Mouse (Mus musculus) heart, embryonic 16.5 days (tissue): ENCODE data around the gene Khnyn. TPM values are rescaled to one million over a fixed set of nuclear protein-coding genes. Genes with fewer than 3 reads are reported as not detected.

ENCODE experiments used
- ATAC-seq: fragments of 200-750 bp; cut with Nextera tagmentation; replicated peaks from 2 replicates; pipeline ENCODE4 v1.8.0; 2017; ENCODE audit warnings: moderate number of reproducible peaks; ENCODE audit not compliant: insufficient read depth, low FRiP score; ENCODE audit errors: extremely low read depth
- H3K27ac ChIP-seq: fragments of 300-500 bp; sonication (generic); 2 replicates; pipeline ENCODE4 v1.5.1; 2014; ENCODE audit warnings: mild to moderate bottlenecking, low read length, control low read depth, moderate library complexity
- H3K27me3 ChIP-seq: fragments of 300-500 bp; sonication (generic); 2 replicates; pipeline ENCODE4 v1.6.1; 2014; ENCODE audit warnings: low read length, mixed read lengths; ENCODE audit not compliant: control insufficient read depth, insufficient read depth
- H3K36me3 ChIP-seq: fragments of 300-500 bp; sonication (generic); 2 replicates; pipeline ENCODE4 v1.6.1; 2014; ENCODE audit not compliant: control insufficient read depth, insufficient read depth
- H3K4me1 ChIP-seq: fragments of 300-500 bp; sonication (generic); 2 replicates; pipeline ENCODE4 v1.6.1; 2014; ENCODE audit warnings: low read length, mixed read lengths; ENCODE audit not compliant: control insufficient read depth, insufficient read depth
- H3K4me2 ChIP-seq: fragments of 300-500 bp; sonication (generic); 2 replicates; pipeline ENCODE4 v1.6.1; 2014; ENCODE audit warnings: low read depth, mild to moderate bottlenecking, control low read depth, low read length
- H3K4me3 ChIP-seq: fragments of 300-500 bp; sonication (generic); 2 replicates; pipeline ENCODE4 v1.5.1; 2014; ENCODE audit warnings: mild to moderate bottlenecking, control low read depth, low read length
- H3K9ac ChIP-seq: fragments of 300-500 bp; sonication (generic); 2 replicates; pipeline ENCODE4 v1.6.1; 2014; ENCODE audit warnings: low read length, control low read depth
- H3K9me3 ChIP-seq: fragments of 300-500 bp; sonication (generic); replicated peaks from 2 replicates; pipeline ENCODE4 v1.6.1; 2016; ENCODE audit warnings: low read length; ENCODE audit not compliant: control insufficient read depth
- WGBS: fragments of 180-500 bp; shearing (Covaris S2); extraction: QIAGEN DNeasy Blood & Tissue Kit; methylation state at CpG from one replicate; pipeline ENCODE4 v1.1.7; 2014; 5-methylcytosine and 5-hydroxymethylcytosine counted together
- polyA plus RNA-seq: library from polyadenylated mRNA; unstranded; fragments of >200 nt; fragmentation: Nextera tagmentation; extraction: Ambion mirVana; gene quantifications from 2 replicates; pipeline ENCODE4 v1.2.1, GENCODE M21; 2015

Gene Khnyn
- polyA plus RNA-seq, 1 experiment from 2014 or later: 9.8 TPM

DNA sequence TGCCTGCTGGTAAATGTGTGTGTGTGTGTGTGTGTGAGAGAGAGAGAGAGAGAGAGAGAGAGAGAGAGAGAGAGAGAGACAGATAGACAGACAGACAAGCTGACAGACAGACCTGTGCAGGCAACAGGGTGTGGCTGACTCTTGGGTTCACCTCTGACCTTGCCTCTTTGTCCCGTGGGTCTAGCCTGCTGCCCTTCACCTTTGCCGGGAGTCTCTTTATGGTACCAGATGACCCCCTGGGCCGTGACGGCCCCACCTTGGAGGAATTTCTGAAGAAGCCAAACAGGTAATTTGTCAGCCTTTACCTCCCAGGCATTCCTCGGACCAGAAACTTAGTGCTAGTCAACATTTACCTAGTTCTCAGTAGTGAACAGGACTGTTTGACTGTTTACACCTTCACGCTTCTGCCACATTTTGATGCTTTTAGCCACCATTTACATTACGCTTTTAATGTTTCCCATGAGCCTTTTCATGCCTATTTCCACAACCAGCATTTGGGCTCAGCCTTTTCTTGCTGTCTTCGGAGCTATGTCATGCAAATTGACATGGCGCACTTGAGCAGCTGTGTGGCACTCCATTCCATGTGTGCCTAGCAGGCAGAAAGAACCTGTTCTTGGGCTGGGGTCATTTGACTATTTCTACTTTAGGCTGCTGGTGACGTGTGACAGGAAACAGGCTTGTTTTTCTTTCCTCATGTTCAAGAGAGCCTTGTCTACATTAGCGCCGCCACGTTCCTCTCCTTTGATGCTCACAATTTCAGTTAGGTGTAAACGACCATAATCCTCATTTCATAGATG lies 16.3 kb upstream of the Khnyn start:
- Histone ChIP-seq H3K4me1 (peaks cover 10% of the 10 kb centered on the region), H3K4me3 (no peak overlapping the region), H3K9ac (no peak overlapping the region), H3K27ac (no peak overlapping the region), H3K4me2 (no peak overlapping the region), H3K9me3 (no peaks in the 10 kb centered on the region), H3K36me3 (peaks cover 69% of the 10 kb centered on the region), H3K27me3 (no peaks in the 10 kb centered on the region)
- no peak for ATAC-seq
- WGBS: 80% methylated on average over 14 of the region's 14 CpGs

GRCm38 (mm10) chr14:55869538-55869937 lies 15.2 kb upstream of the Khnyn start:
- H3K27ac ChIP-seq: no peak overlapping the region
- ATAC-seq: no peak
- H3K9me3 ChIP-seq: no peaks in the 10 kb centered on the region
- WGBS: 94% methylated on average over 6 of the region's 6 CpGs
- H3K9ac ChIP-seq: no peak overlapping the region
- peaks cover 63% of the 10 kb centered on the region for H3K36me3 ChIP-seq
- H3K4me3 ChIP-seq: no peak overlapping the region
- H3K27me3 ChIP-seq: no peaks in the 10 kb centered on the region
- H3K4me1 ChIP-seq: peaks cover 12% of the 10 kb centered on the region
- H3K4me2 ChIP-seq: no peak overlapping the region

GRCm38 (mm10) chr14:55872039-55872438 lies 12.7 kb upstream of the Khnyn start:
- no peak overlapping the region for H3K4me3 ChIP-seq
- WGBS: 86% methylated on average over 12 of the region's 12 CpGs
- no peak overlapping the region for H3K9ac ChIP-seq
- no peak overlapping the region for H3K4me2 ChIP-seq
- peaks cover 12% of the 10 kb centered on the region for H3K4me1 ChIP-seq
- no peak for ATAC-seq
- H3K36me3 ChIP-seq: peaks cover 46% of the 10 kb centered on the region
- H3K27ac ChIP-seq: no peak overlapping the region
- no peaks in the 10 kb centered on the region for H3K9me3 ChIP-seq
- H3K27me3 ChIP-seq: no peaks in the 10 kb centered on the region

GRCm38 (mm10) chr14:55872551-55872950 lies 12.2 kb upstream of the Khnyn start:
- no peak for ATAC-seq
- WGBS: 82% methylated on average over 17 of the region's 17 CpGs
- Histone ChIP-seq H3K4me3 (no peak overlapping the region), H3K4me1 (peaks cover 14% of the 10 kb centered on the region), H3K27ac (no peak overlapping the region), H3K4me2 (no peak overlapping the region), H3K36me3 (peaks cover 45% of the 10 kb centered on the region), H3K27me3 (no peaks in the 10 kb centered on the region), H3K9me3 (no peaks in the 10 kb centered on the region), H3K9ac (no peak overlapping the region)

- Histone ChIP-seq H3K27ac (no peak overlapping the region), H3K36me3 (peaks cover 39% of the 10 kb centered on the region), H3K9me3 (no peaks in the 10 kb centered on the region), H3K4me1 (peaks cover 17% of the 10 kb centered on the region), H3K27me3 (no peaks in the 10 kb centered on the region), H3K9ac (peak overlapping the region; percentile 27; the same call in 1 of the 2 replicates), H3K4me3 (no peak overlapping the region), H3K4me2 (no peak overlapping the region)
- 81% methylated on average over 8 of the region's 8 CpGs for WGBS
- ATAC-seq: no peak
Measured at GRCm38 (mm10) chr14:55873242-55873713, 11.5 kb upstream of the Khnyn start.

DNA sequence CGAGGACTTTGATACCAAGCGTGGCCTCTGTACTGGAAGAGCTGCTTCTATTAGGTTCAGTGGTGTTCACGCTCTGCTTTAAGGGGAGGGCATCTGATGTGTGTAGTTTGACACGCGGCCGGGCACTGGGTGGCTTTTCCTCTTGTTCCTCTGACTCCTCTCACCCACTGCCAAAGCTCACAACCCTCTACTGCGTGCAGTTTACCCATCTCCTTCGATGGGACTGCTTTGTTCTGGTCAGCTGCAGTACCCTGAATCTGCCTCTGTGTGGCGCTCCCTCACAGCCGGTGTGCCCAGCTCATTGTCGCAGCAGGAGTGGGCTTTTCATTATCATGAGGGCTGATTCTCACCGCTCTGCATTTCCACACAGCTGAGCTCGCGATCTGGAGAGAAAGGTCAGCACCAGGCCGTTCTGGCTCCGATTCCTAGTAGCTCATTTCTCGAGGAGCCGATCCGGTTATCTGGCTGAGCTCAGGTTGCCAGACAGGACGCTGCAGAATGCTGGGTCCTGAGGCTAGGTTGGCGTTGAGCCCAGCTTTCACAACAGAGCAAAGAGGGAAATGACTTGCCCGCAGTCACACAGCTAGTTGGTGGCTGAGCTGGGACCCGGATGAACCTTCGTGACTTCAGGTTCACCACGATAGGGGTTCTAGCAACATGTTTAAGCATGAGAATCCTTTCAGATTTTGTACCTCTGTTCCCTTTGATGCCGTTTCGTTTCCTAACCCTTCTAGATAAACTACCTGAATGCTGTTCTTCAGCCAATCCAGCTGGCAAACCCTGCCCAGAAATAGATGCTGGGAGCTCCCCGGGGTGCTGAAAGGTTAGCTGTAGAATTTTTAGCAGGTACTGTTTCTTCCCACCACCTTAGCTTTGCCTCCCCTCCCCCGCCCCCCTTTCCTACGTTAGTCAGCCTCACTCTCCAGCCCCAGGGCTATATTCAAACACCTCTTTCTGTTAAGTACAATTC lies 10.7 kb upstream of the Khnyn start:
- Histone ChIP-seq H3K36me3 (peaks cover 31% of the 10 kb centered on the region), H3K4me3 (peak overlapping the region; percentile 24), H3K4me1 (peaks cover 20% of the 10 kb centered on the region), H3K27me3 (no peaks in the 10 kb centered on the region), H3K9ac (peak overlapping the region; percentile 27; the same call in 1 of the 2 replicates), H3K4me2 (peak overlapping the region; percentile 48), H3K9me3 (no peaks in the 10 kb centered on the region), H3K27ac (no peak overlapping the region)
- ATAC-seq: peak; percentile 39
- 10% methylated on average over 30 of the region's 30 CpGs for WGBS

GRCm38 (mm10) chr14:55877469-55878315 lies 7.1 kb upstream of the Khnyn start:
- H3K27me3 ChIP-seq: no peaks in the 10 kb centered on the region
- peaks cover 20% of the 10 kb centered on the region for H3K4me1 ChIP-seq
- H3K9me3 ChIP-seq: no peaks in the 10 kb centered on the region
- H3K4me3 ChIP-seq: no peak overlapping the region
- no peak overlapping the region for H3K27ac ChIP-seq
- ATAC-seq: no peak
- 11% methylated on average over 14 of the region's 14 CpGs for WGBS
- no peak overlapping the region for H3K4me2 ChIP-seq
- H3K9ac ChIP-seq: no peak overlapping the region
- H3K36me3 ChIP-seq: peaks cover under 1% of the 10 kb centered on the region; the same call in 1 of the 2 replicates

DNA sequence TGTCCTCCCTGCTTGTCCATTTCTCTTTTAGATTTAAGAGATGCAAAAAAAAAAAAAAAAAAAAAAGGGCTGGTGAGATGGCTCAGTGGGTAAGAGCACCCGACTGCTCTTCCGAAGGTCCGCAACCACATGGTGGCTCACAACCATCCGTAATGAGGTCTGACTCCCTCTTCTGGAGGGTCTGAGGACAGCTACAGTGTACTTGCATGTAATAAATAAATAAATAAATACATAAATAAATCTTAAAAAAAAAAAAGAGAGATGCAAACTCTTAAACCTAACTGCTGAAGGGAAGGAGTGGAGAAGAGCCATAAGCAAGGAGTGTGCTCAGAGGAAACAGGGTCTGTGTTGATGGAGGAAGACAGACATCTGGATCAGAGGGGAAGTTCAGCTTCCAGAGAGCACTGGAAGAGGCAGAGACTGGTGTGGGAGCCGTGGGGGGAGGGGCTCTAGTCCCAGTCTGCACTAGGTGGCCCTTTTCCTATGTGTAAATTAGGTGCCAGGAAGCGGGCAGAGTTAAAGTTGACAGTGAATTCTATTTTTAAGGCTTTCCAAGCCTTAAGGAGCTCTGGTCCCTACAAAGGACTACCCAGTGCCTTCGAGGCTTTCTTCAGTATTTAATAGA lies 6.3 kb upstream of the Khnyn start:
- ATAC-seq: no peak
- Histone ChIP-seq H3K27ac (no peak overlapping the region), H3K27me3 (no peaks in the 10 kb centered on the region), H3K4me2 (no peak overlapping the region), H3K4me3 (no peak overlapping the region), H3K36me3 (no peaks in the 10 kb centered on the region), H3K9me3 (no peaks in the 10 kb centered on the region), H3K4me1 (peaks cover 18% of the 10 kb centered on the region), H3K9ac (no peak overlapping the region)
- WGBS: 10% methylated on average over 7 of the region's 7 CpGs
